Mouse (Mus musculus) testis, adult 2 months (tissue): Measurements from ENCODE around the gene Pax7.

ENCODE experiments used
- CTCF ChIP-seq: fragments of 200-500 bp; IDR thresholded peaks from 2 replicates; pipeline ENCODE4 v1.5.1; 2012; ENCODE audit warnings: low read depth, mild to moderate bottlenecking, inconsistent platforms, low read length, moderate library complexity; ENCODE audit not compliant: control insufficient read depth, insufficient read depth, insufficient replicate concordance
- POLR2A ChIP-seq: fragments of 200-500 bp; IDR thresholded peaks from 2 replicates; pipeline ENCODE4 v1.6.1; 2012; ENCODE audit warnings: low read depth, mild to moderate bottlenecking, inconsistent platforms, low read length, moderate library complexity; ENCODE audit not compliant: control insufficient read depth

DNA sequence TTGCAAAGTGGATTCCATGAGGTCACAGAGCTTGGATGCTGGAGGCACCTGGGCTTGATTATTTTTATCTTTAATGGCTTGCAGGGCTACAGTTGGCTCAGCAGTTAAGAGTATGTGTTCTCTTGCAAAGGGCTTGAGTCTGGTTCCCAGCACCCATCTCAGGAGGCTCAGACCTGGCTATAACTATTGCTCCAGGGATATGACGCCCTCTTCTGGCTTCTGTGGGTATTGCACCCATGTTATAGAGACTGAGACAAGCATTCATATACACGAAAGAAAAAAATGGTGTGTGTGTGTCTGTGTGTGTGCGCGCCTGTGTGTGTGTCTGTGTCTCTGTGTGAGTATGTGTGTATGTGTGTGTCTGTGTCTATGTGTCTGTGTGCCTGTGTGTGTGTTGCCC lies 7.1 kb upstream of the Pax7 start:
- peak; percentile 31; the same call in 1 of the 2 replicates for TF ChIP-seq CTCF
- TF ChIP-seq POLR2A = no peak
